Mouse (Mus musculus): ENCODE measurements at regions not wholly inside any gene's neighbourhood (a gene's known extent, or its start where the extent isn't known, plus 50 kb on each side); places are given as distances from the start of the nearest gene placed in this dataset.

GRCm38 (mm10) chr8:115420536-115420935 is 287.1 kb downstream of the Maf start:
- DNase-seq (ENCODE audit: low read depth, low spot score), result no peak
- Histone ChIP-seq H3K9me3 (replicated peaks; ENCODE audit: insufficient read depth, low read length) (no peaks in the 10 kb centered on the region), H3K36me3 (ENCODE audit: control insufficient read depth in 1 of 2, insufficient read depth in 2 of 2, low read length in 2 of 2) (no peaks in the 10 kb centered on the region), H3K9ac (ENCODE audit: control insufficient read depth, low read depth, low read length, poor library complexity, severe bottlenecking) (no peak overlapping the region), H3K4me3 (ENCODE audit: control insufficient read depth in 1 of 2, insufficient read depth in 1 of 2, low read depth in 2 of 2, low read length in 2 of 2) (no peak overlapping the region), H3K27ac (ENCODE audit: control insufficient read depth, low read depth, low read length) (no peak overlapping the region), H3K27me3 (ENCODE audit: control insufficient read depth in 1 of 2, insufficient read depth in 2 of 2, low read length in 2 of 2) (no peaks in the 10 kb centered on the region), H3K4me1 (ENCODE audit: control insufficient read depth in 1 of 2, insufficient read depth in 2 of 2, low read length in 2 of 2) (no peaks in the 10 kb centered on the region), H3K79me2 (ENCODE audit: control insufficient read depth, insufficient read depth, low read length, poor library complexity) (no peaks in the 10 kb centered on the region)
- no peak for TF ChIP-seq ZNF384 (IDR thresholded peaks at IDR 0.05; ENCODE audit: low read depth, low read length)
- no peak for TF ChIP-seq EP300 (IDR thresholded peaks at IDR 0.05; ENCODE audit: low read depth in 1 of 2, low read length in 2 of 2)
- TF ChIP-seq RAD21 (IDR thresholded peaks at IDR 0.05; ENCODE audit: low read depth, low read length), result no peak
- TF ChIP-seq HCFC1 (IDR thresholded peaks at IDR 0.05; ENCODE audit: low read depth, low read length), result no peak
- no peak for TF ChIP-seq NELFE (IDR thresholded peaks at IDR 0.05; ENCODE audit: low read depth, low read length)

- Histone ChIP-seq H3K9me3 (replicated peaks; ENCODE audit: insufficient read depth, low read length) (no peaks in the 10 kb centered on the region), H3K4me1 (ENCODE audit: control insufficient read depth in 1 of 2, insufficient read depth in 2 of 2, low read length in 2 of 2) (no peaks in the 10 kb centered on the region), H3K79me2 (ENCODE audit: control insufficient read depth, insufficient read depth, low read length, poor library complexity) (no peaks in the 10 kb centered on the region), H3K27me3 (ENCODE audit: control insufficient read depth in 1 of 2, insufficient read depth in 2 of 2, low read length in 2 of 2) (no peaks in the 10 kb centered on the region), H3K36me3 (ENCODE audit: control insufficient read depth in 1 of 2, insufficient read depth in 2 of 2, low read length in 2 of 2) (no peaks in the 10 kb centered on the region), H3K9ac (ENCODE audit: control insufficient read depth, low read depth, low read length, poor library complexity, severe bottlenecking) (no peak overlapping the region), H3K4me3 (ENCODE audit: control insufficient read depth in 1 of 2, insufficient read depth in 1 of 2, low read depth in 2 of 2, low read length in 2 of 2) (no peak overlapping the region), H3K27ac (ENCODE audit: control insufficient read depth, low read depth, low read length) (no peak overlapping the region)
- DNase-seq (ENCODE audit: low read depth, low spot score), result no peak
- TF ChIP-seq BHLHE40 (IDR thresholded peaks at IDR 0.05; ENCODE audit: borderline replicate concordance, low read depth, low read length), result no peak
Observed at GRCm38 (mm10) chr8:115420131-115420530, 287.5 kb downstream of the Maf start.

- Histone ChIP-seq H3K27ac (ENCODE audit: control insufficient read depth, low read depth, low read length) (no peak overlapping the region), H3K36me3 (ENCODE audit: control insufficient read depth in 1 of 2, insufficient read depth in 2 of 2, low read length in 2 of 2) (no peaks in the 10 kb centered on the region), H3K27me3 (ENCODE audit: control insufficient read depth in 1 of 2, insufficient read depth in 2 of 2, low read length in 2 of 2) (no peaks in the 10 kb centered on the region), H3K9me3 (replicated peaks; ENCODE audit: insufficient read depth, low read length) (no peaks in the 10 kb centered on the region), H3K79me2 (ENCODE audit: control insufficient read depth, insufficient read depth, low read length, poor library complexity) (no peaks in the 10 kb centered on the region), H3K4me1 (ENCODE audit: control insufficient read depth in 1 of 2, insufficient read depth in 2 of 2, low read length in 2 of 2) (no peaks in the 10 kb centered on the region), H3K9ac (ENCODE audit: control insufficient read depth, low read depth, low read length, poor library complexity, severe bottlenecking) (no peak overlapping the region), H3K4me3 (ENCODE audit: control insufficient read depth in 1 of 2, insufficient read depth in 1 of 2, low read depth in 2 of 2, low read length in 2 of 2) (no peak overlapping the region)
- no peak for DNase-seq (ENCODE audit: low read depth, low spot score)
- TF ChIP-seq CTCF (IDR thresholded peaks at IDR 0.05 in 2 of 3, conservative IDR thresholded peaks at IDR 0.05 in 1 of 3; ENCODE audit: control insufficient read depth in 1 of 3, insufficient read depth in 1 of 3, low read depth in 2 of 3, low read length in 3 of 3, poor library complexity in 1 of 3, severe bottlenecking in 1 of 3) (no peak), ZMIZ1 (IDR thresholded peaks at IDR 0.05; ENCODE audit: low read depth, low read length) (no peak), TAL1 (IDR thresholded peaks at IDR 0.05; ENCODE audit: low read length) (no peak), E2F4 (IDR thresholded peaks at IDR 0.05; ENCODE audit: borderline replicate concordance, low read depth, low read length) (no peak), KAT2A (conservative IDR thresholded peaks at IDR 0.05; ENCODE audit: low read depth, low read length) (no peak), NRF1 (IDR thresholded peaks at IDR 0.05; ENCODE audit: insufficient read depth, low read depth, low read length, poor library complexity, severe bottlenecking) (no peak), TBP (IDR thresholded peaks at IDR 0.05; ENCODE audit: low read depth, low read length) (no peak), POLR2AphosphoS5 (IDR thresholded peaks at IDR 0.05; ENCODE audit: borderline replicate concordance, low read depth, low read length) (no peak), SIN3A (IDR thresholded peaks at IDR 0.05; ENCODE audit: low read length) (no peak), GATA1 (IDR thresholded peaks at IDR 0.05; ENCODE audit: low read depth, low read length) (no peak), ZC3H11A (IDR thresholded peaks at IDR 0.05; ENCODE audit: low read depth, low read length) (no peak), ZNF384 (IDR thresholded peaks at IDR 0.05; ENCODE audit: low read depth, low read length) (no peak), RAD21 (IDR thresholded peaks at IDR 0.05; ENCODE audit: low read depth, low read length) (no peak), MAZ (IDR thresholded peaks at IDR 0.05; ENCODE audit: low read depth, low read length) (no peak), GABPA (IDR thresholded peaks at IDR 0.05; ENCODE audit: low read depth, low read length) (no peak), CHD1 (IDR thresholded peaks at IDR 0.05; ENCODE audit: low read depth, low read length) (no peak)
Observed at GRCm38 (mm10) chr8:115418056-115418455, 289.5 kb downstream of the Maf start.

Measured in MEL (cell line).